Mouse (Mus musculus): ENCODE measurements at regions not wholly inside any gene's neighbourhood (a gene's known extent, or its start where the extent isn't known, plus 50 kb on each side); places are given as distances from the start of the nearest gene placed in this dataset.

DNA sequence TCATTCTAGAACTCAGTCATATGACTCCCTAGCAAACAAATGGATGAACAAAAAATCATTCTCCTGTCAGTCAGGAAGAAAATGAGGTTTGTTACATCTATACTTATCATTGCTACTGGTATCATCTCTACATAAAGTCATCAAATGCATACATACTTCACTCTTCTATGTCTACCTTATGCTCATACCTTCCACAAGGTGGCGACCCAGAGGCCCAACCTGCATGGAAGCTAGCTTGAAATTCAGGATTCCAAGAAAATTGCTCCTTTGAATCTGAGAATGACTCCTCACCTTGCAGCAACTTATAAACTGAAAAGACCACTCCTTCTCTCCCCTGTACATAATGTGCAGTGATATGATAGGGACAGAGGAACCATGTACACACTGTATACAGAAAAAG is 201.6 kb downstream of the Adgra3 start:
- TF ChIP-seq POLR2A (IDR thresholded peaks at IDR 0.05; ENCODE audit: low read depth, low read length): no peak
- TF ChIP-seq EP300 (IDR thresholded peaks at IDR 0.05; ENCODE audit: low read length): no peak
- TF ChIP-seq CHD1 (IDR thresholded peaks at IDR 0.05; ENCODE audit: low read depth, low read length): no peak
- TF ChIP-seq CTCF (conservative IDR thresholded peaks at IDR 0.05 in 1 of 2, IDR thresholded peaks at IDR 0.05 in 1 of 2; ENCODE audit: low read depth in 2 of 2, low read length in 2 of 2): no peak
- TF ChIP-seq POLR2AphosphoS2 (IDR thresholded peaks at IDR 0.05; ENCODE audit: low read depth, low read length): no peak
- TF ChIP-seq NELFE (IDR thresholded peaks at IDR 0.05; ENCODE audit: low read depth, low read length): no peak
- TF ChIP-seq ZNF384 (IDR thresholded peaks at IDR 0.05; ENCODE audit: low read depth, low read length): no peak
- no peak for TF ChIP-seq ZC3H11A (IDR thresholded peaks at IDR 0.05; ENCODE audit: low read depth, low read length)
- TF ChIP-seq USF1 (IDR thresholded peaks at IDR 0.05; ENCODE audit: low read depth, low read length): no peak
- no peak for TF ChIP-seq NRF1 (IDR thresholded peaks at IDR 0.05; ENCODE audit: low read depth, low read length)

Measured in CH12.LX (cell line).